Mouse (Mus musculus): ENCODE results near the gene Pum3.

DNA sequence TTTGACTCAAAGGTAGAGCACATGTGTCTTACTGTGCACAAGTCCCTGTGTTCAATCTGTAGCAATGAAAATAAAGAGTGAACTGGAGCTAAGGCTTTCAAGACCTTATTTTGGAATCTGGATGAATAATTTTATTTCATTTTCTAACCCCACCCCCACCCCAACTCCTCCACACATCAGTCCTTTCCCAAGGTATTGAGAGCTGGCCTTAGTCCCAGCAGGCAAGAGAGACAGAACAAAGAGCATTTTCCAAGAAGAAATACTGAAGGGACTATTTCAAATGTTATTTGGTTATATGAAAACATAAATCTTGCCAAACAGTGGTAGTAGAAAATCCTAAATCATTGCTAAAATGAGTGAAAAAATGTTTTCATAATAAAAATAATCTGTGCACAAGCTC, 69.2 kb downstream of the Pum3 start:
- TF ChIP-seq POLR2A (IDR thresholded peaks at IDR 0.05; ENCODE audit: borderline replicate concordance, control insufficient read depth, low read depth, low read length) (no peak), CTCF (IDR thresholded peaks at IDR 0.05; ENCODE audit: control insufficient read depth, insufficient read depth, low read length) (no peak)

Data from bone marrow, adult 2 months (tissue).